Mouse (Mus musculus): ENCODE data around the gene Dr1.
"Not testable (repeated sequence)": the region's sequence is repeated elsewhere in the genome, so short reads cannot be mapped to it uniquely, and the experiment has no call there.

- TF ChIP-seq CTCF, POLR2A (IDR thresholded peaks at IDR 0.05; ENCODE audit: insufficient read depth, low read depth, low read length): not testable (repeated sequence)
Measured at GRCm38 (mm10) chr5:108263785-108264184, 4.9 kb upstream of the Dr1 start.

Measured in olfactory bulb, adult 2 months (tissue).